Mouse (Mus musculus) ES-Bruce4 (cell line): ENCODE measurements around the gene Il1rl1.

Source experiments
- CTCF ChIP-seq: IDR thresholded peaks from one replicate; pipeline ENCODE4 v1.8.1; 2011; ENCODE audit warnings: low read depth, low read length
- EP300 ChIP-seq: IDR thresholded peaks from 2 replicates; pipeline ENCODE4 v1.6.1; 2011; ENCODE audit warnings: low read depth, low read length; ENCODE audit not compliant: insufficient read depth
- POLR2A ChIP-seq: IDR thresholded peaks from one replicate; pipeline ENCODE4 v1.8.1; 2011; ENCODE audit warnings: low read length; ENCODE audit not compliant: insufficient read depth

DNA sequence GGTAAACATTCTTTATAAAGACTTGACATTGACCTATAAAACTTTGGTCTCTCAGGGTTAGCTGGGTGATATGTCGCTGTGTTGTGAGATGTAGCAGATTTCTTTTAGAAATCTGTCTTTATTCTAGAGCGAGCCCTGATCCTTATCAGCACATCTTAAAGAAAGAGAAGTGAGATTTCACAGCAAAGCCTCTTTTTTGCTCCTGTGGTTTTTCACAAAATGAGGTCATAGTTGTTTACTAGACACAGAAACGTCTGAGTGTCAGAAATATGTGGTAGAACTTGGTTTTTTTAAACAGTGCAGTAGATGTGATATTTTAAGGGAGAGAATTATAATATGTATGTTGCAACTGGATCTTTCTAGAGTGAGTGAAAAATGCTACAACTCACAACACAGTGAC lies 46.3 kb downstream of the Il1rl1 start:
- TF ChIP-seq POLR2A, result no peak
- TF ChIP-seq EP300, result no peak
- no peak for TF ChIP-seq CTCF
